Mouse (Mus musculus) megakaryocyte, embryonic 14.5 days (primary cell): ENCODE data around the gene Timmdc1. TPM values are rescaled to one million over a fixed set of nuclear protein-coding genes. Genes with fewer than 3 reads are reported as not detected.
"Not testable (repeated sequence)": the region's sequence is repeated elsewhere in the genome, so short reads cannot be mapped to it uniquely, and the experiment has no call there.

Experiments
- H3K27me3 ChIP-seq: replicated peaks from 2 replicates; pipeline ENCODE3; 2012; ENCODE audit warnings: inconsistent platforms
- H3K36me3 ChIP-seq: replicated peaks from 2 replicates; pipeline ENCODE3; 2012; ENCODE audit warnings: low read length, inconsistent platforms, mixed read lengths
- H3K4me1 ChIP-seq: 2 replicates; pipeline ENCODE4 v1.6.1; 2012; ENCODE audit warnings: inconsistent platforms
- H3K4me3 ChIP-seq: replicated peaks from 2 replicates; pipeline ENCODE3; 2012; ENCODE audit warnings: moderate library complexity, mild to moderate bottlenecking, inconsistent platforms
- H3K9me3 ChIP-seq: 2 replicates; pipeline ENCODE4 v1.6.1; 2012; ENCODE audit warnings: inconsistent platforms
- FLI1 ChIP-seq: IDR thresholded peaks from 2 replicates; pipeline ENCODE4 v1.6.1; 2012; ENCODE audit warnings: low read length, inconsistent platforms, mixed read lengths
- GATA1 ChIP-seq: IDR thresholded peaks from 3 replicates; pipeline ENCODE4 v1.6.1; 2012; ENCODE audit warnings: mixed read lengths, low read length, inconsistent platforms, borderline replicate concordance
- polyA plus RNA-seq: library from polyadenylated mRNA; stranded (reverse); fragments of >175 nt; gene quantifications from 2 replicates; pipeline ENCODE4 v1.2.3, GENCODE M21; 2012; ENCODE audit warnings: low replicate concordance; ENCODE audit not compliant: insufficient read depth

Timmdc1 gene
- polyA plus RNA-seq, 1 experiment = 26.4 TPM

DNA sequence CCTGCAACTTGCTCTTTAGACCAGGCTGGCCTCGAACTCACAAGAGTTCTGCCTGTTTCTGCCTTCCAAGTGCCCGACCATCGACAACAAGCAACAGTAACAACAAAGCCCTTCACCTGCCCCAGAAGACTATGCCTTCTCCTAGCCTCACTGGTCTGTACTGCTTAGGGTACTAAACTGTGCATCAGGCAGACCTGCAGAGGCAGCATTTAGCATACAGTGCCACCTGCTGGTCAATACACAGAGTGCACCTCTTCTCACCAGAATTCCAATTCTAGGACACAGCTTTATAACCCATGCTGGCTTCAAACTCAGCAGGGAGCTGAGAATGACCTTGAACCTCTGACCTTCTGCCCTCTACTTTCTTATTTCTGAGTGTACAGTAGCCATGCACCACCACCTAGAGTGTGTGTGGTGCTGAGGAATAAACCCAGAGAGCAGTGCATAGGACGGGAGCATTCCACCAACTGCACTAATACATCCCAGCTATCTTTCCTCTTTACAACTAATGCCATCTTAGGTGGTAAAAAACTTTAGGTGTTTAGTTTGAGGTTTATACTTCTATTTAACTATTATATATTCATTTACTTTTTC, 16.3 kb downstream of the Timmdc1 start:
- Histone ChIP-seq H3K9me3 (no peaks in the 10 kb centered on the region), H3K4me3 (no peak overlapping the region), H3K4me1 (peaks cover 5% of the 10 kb centered on the region), H3K36me3 (peaks cover 80% of the 10 kb centered on the region), H3K27me3 (no peaks in the 10 kb centered on the region)
- no peak for TF ChIP-seq FLI1
- no peak for TF ChIP-seq GATA1

DNA sequence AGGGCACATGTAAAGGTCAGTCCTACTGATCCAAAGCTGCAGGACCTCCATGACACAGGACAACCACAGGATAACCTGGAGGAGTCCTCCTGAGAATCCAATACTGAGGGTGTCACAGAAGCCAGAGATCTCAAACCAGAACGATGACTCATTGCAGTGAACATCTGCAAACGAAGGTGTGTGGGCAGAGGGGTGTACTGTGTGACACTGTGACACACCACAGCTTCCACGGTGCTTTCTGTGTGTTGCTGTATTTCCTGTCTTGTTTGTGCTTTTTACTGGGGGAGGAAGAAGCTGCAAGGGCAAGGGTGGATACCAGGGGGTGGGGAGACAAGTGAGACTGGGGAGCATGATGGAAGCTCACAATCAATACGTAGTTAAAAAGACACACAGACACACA, 18.9 kb downstream of the Timmdc1 start:
- H3K36me3 ChIP-seq = peaks cover 81% of the 10 kb centered on the region
- H3K9me3 ChIP-seq = no peaks in the 10 kb centered on the region
- H3K27me3 ChIP-seq = no peaks in the 10 kb centered on the region
- TF ChIP-seq GATA1 (no peak), FLI1 (no peak)
- H3K4me3 ChIP-seq = no peak overlapping the region
- H3K4me1 ChIP-seq = peaks cover 5% of the 10 kb centered on the region

- Histone ChIP-seq H3K9me3 (no peaks in the 10 kb centered on the region), H3K4me3 (no peak overlapping the region), H3K27me3 (no peaks in the 10 kb centered on the region), H3K36me3 (peaks cover 80% of the 10 kb centered on the region), H3K4me1 (peaks cover 5% of the 10 kb centered on the region)
- TF ChIP-seq FLI1 (no peak), GATA1 (no peak)
Measured at GRCm38 (mm10) chr16:38502469-38502868, 20.0 kb downstream of the Timmdc1 start.

- no peaks in the 10 kb centered on the region for H3K27me3 ChIP-seq
- peaks cover 5% of the 10 kb centered on the region; the same call in 1 of the 2 replicates for H3K4me1 ChIP-seq
- H3K9me3 ChIP-seq = no peaks in the 10 kb centered on the region
- H3K36me3 ChIP-seq = peaks cover 45% of the 10 kb centered on the region
- TF ChIP-seq FLI1 = no peak
- no peak for TF ChIP-seq GATA1
- H3K4me3 ChIP-seq = no peak overlapping the region
Measured at GRCm38 (mm10) chr16:38496604-38497140, 25.8 kb downstream of the Timmdc1 start.

- TF ChIP-seq FLI1 (no peak), GATA1 (no peak)
Measured at GRCm38 (mm10) chr16:38493890-38494289, 28.6 kb downstream of the Timmdc1 start.

GRCm38 (mm10) chr16:38492551-38492950, 29.9 kb downstream of the Timmdc1 start:
- Histone ChIP-seq H3K9me3 (no peaks in the 10 kb centered on the region), H3K4me3 (no peak overlapping the region), H3K4me1 (peaks cover 5% of the 10 kb centered on the region; the same call in 1 of the 2 replicates), H3K36me3 (peaks cover 13% of the 10 kb centered on the region), H3K27me3 (peaks cover 2% of the 10 kb centered on the region)
- no peak for TF ChIP-seq GATA1
- no peak for TF ChIP-seq FLI1

More at GRCm38 (mm10) chr16:38493890-38494289, 28.6 kb downstream of the Timmdc1 start:
- no peak overlapping the region for H3K4me3 ChIP-seq
- peaks cover 5% of the 10 kb centered on the region; the same call in 1 of the 2 replicates for H3K4me1 ChIP-seq
- no peaks in the 10 kb centered on the region for H3K27me3 ChIP-seq
- no peaks in the 10 kb centered on the region for H3K9me3 ChIP-seq
- peaks cover 25% of the 10 kb centered on the region for H3K36me3 ChIP-seq

GRCm38 (mm10) chr16:38483582-38484309, 38.7 kb downstream of the Timmdc1 start:
- H3K4me1 ChIP-seq = peaks cover 20% of the 10 kb centered on the region
- H3K9me3 ChIP-seq = no peaks in the 10 kb centered on the region
- TF ChIP-seq GATA1 (no peak), FLI1 (no peak)
- H3K4me3 ChIP-seq = peak overlapping the region; percentile 89
- H3K36me3 ChIP-seq = no peaks in the 10 kb centered on the region
- H3K27me3 ChIP-seq = peaks cover 29% of the 10 kb centered on the region

DNA sequence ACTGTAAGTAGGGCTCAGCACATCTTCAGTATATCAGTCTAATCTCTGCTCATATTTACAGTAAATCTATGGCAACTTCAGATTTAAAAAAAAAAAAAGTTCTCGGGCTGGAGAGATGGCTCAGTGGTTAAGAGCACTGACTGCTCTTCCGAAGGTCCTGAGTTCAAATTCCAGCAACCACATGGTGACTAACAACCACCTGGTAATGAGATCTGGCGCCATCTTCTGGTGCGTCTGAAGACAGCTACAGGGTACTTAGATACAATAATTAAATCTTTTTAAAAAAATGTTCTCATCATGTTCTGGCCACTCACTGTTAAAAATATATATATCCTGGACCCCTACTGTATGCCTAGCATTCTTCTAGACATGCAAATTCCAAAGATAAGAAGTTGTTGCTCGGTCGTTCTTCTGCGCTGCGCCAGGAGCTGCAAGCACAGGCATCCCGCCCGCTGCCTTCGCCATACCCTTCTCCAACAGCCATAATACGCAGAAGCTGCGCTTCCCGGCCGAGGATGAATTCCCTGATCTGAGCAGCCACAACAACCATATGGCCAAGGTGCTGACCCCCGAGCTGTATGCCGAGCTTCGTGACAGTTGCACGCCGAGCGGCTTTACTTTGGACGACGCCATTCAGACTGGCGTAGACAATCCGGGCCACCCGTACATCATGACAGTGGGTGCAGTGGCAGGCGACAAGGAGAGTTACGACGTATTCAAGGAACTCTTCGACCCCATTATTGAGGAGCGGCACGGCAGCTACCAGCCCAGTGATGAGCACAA, 39.5 kb downstream of the Timmdc1 start:
- Histone ChIP-seq H3K36me3 (no peaks in the 10 kb centered on the region), H3K27me3 (peaks cover 28% of the 10 kb centered on the region), H3K4me1 (peaks cover 20% of the 10 kb centered on the region), H3K4me3 (peak overlapping the region; percentile 89), H3K9me3 (no peaks in the 10 kb centered on the region)
- TF ChIP-seq GATA1 = no peak
- TF ChIP-seq FLI1 = no peak

DNA sequence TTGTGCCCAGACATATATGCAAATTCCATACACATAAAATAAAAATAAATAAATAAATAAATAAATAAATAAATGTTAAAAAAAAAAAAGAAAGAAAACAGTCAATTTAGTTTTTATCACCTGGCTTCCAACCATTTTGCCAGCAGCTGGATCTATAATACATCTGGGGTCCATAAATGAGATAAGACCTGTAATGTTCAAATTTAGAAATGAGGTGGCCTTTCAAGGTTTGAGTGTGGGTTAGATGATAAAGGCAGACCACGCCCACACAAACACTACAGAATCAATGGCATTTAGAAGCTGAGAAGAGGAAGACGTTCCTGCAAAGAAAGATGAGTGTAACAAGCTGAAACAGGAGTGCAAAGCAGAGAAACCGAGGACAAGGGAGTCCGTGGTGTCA, 41.1 kb downstream of the Timmdc1 start:
- TF ChIP-seq GATA1 = no peak
- TF ChIP-seq FLI1 = no peak
- no peak overlapping the region for H3K4me3 ChIP-seq
- peaks cover 32% of the 10 kb centered on the region for H3K27me3 ChIP-seq
- H3K4me1 ChIP-seq = peaks cover 23% of the 10 kb centered on the region
- no peaks in the 10 kb centered on the region for H3K9me3 ChIP-seq
- H3K36me3 ChIP-seq = no peaks in the 10 kb centered on the region

DNA sequence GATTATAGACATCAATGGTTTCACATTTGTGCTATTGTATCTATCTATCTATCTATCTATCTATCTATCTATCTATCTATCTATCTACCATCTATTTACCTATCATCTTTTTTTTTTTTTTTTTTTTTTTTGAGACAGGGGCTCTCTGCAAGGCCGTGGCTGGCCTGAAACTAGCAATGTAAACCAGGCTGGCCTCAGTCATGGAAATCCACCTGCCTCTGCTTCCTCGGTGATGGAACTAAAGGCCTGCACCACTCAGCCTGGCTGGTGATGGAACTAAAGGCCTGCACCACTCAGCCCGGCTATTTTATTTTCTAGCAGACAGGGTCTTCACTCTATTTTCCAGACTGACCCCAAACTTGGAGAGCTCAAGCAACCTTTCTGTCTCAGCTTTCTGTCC, 44.2 kb downstream of the Timmdc1 start:
- TF ChIP-seq FLI1 = no peak
- peaks cover 23% of the 10 kb centered on the region for H3K4me1 ChIP-seq
- H3K27me3 ChIP-seq = peaks cover 22% of the 10 kb centered on the region
- no peaks in the 10 kb centered on the region for H3K9me3 ChIP-seq
- H3K4me3 ChIP-seq = no peak overlapping the region
- no peaks in the 10 kb centered on the region for H3K36me3 ChIP-seq

DNA sequence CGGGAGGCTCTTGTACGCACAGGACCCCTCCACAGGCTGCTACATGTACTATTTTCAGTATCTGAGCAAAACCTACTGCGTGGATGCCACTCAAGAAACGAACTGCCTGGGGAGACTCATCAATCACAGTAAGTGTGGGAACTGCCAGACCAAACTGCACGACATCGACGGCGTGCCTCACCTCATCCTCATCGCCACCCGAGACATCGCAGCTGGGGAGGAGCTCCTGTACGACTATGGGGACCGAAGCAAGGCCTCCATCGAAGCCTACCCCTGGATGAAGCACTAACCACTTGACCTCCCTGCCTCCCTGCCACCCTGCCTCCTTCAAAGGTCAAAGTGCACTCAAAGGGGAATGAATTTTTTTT, 45.2 kb downstream of the Timmdc1 start:
- not testable (repeated sequence) for H3K36me3 ChIP-seq, H3K9me3 ChIP-seq, H3K4me3 ChIP-seq
- H3K4me1 ChIP-seq = peaks cover 20% of the 10 kb centered on the region
- H3K27me3 ChIP-seq = peaks cover 18% of the 10 kb centered on the region
